Mouse (Mus musculus): Measurements from ENCODE around the gene Yif1b. TPM values are rescaled to one million over a fixed set of nuclear protein-coding genes. Genes with fewer than 3 reads are reported as not detected.
A peak's percentile ranks its signal among the peaks of the same experiment; 100 is the strongest.

Gene Yif1b
- polyA plus RNA-seq, 1 experiment from 2014 or later, result 51.2 TPM

DNA sequence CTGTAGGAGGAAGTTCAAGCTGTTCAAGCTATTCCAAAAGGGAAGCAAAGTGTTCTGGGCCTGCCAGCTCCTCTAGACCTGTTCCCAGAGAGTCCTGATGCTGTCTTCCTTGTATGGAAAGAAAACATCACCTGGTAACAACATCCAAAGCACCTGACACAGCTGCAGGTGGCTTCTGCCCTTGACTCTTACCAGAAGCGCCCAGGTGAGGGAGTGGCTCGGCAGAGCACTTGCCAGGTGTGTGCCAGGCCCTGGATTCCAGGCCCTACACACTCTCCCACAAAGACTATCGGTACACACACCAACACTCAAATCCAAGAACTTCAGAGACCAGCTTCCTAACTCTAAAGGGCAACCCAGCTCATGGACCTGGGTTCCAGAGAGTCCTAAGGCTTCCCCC is 25.7 kb downstream of the Yif1b start:
- Histone ChIP-seq H3K4me3 (replicated peaks) (no peak overlapping the region), H3K4me2 (no peak overlapping the region), H3K9me3 (replicated peaks) (no peaks in the 10 kb centered on the region), H3K4me1 (replicated peaks) (no peaks in the 10 kb centered on the region), H3K36me3 (no peaks in the 10 kb centered on the region), H3K27me3 (no peaks in the 10 kb centered on the region), H3K9ac (no peak overlapping the region), H3K27ac (no peak overlapping the region)
- 86% methylated on average over 3 of the region's 3 CpGs for WGBS (ENCODE audit: insufficient replicate concordance)
- DNase-seq (no peak), ATAC-seq (ENCODE audit: low read depth) (no peak)

DNA sequence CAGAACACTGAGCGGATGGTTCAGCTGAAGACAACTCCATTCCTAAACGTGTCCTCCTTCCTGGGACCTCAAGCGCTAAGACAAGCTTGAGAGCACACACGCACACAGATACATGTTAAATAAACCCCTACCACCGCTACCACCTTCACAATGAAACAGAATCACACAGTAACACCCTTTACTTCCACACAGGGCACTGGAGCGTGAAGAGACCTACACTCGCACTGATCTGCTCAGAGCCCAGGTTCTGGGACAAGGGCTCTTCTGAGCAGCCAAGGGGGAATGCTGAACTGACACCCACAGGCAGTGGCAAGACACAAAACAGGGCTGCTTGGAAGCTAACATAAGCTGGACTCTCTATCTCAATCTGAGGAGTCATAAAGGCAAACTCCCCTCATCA is 27.5 kb downstream of the Yif1b start:
- Histone ChIP-seq H3K4me2 (no peak overlapping the region), H3K9me3 (replicated peaks) (no peaks in the 10 kb centered on the region), H3K4me1 (replicated peaks) (no peaks in the 10 kb centered on the region), H3K4me3 (replicated peaks) (no peak overlapping the region), H3K36me3 (no peaks in the 10 kb centered on the region), H3K27ac (no peak overlapping the region), H3K27me3 (no peaks in the 10 kb centered on the region), H3K9ac (no peak overlapping the region)
- ATAC-seq (ENCODE audit: low read depth), result no peak
- DNase-seq, result no peak
- 73% methylated on average over 7 of the region's 7 CpGs for WGBS (ENCODE audit: insufficient replicate concordance)

DNA sequence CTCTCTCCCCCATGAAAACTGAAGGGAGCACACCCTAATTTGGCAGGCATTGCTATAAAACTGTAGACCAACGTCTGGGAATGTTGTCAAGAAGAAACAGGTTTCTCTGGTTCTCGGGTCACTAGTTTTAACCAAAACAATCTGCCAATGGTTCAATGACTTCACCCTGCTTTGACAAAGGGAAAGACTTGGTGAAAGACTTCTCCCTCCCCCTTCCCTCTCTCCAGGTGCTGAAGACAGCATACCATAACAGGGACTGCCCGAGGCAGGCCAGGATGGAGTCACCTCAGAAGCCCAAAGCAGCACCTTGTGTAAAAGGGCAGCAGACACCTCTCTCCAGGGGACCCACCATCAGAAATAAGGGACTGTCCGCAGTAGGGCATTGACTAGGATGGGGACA is 28.8 kb downstream of the Yif1b start:
- Histone ChIP-seq H3K9me3 (replicated peaks) (no peaks in the 10 kb centered on the region), H3K4me1 (replicated peaks) (no peaks in the 10 kb centered on the region), H3K9ac (no peak overlapping the region), H3K36me3 (no peaks in the 10 kb centered on the region), H3K27ac (no peak overlapping the region), H3K4me2 (no peak overlapping the region), H3K27me3 (no peaks in the 10 kb centered on the region), H3K4me3 (replicated peaks) (no peak overlapping the region)
- DNase-seq, result no peak
- 55% methylated on average over 4 of the region's 4 CpGs for WGBS (ENCODE audit: insufficient replicate concordance)
- ATAC-seq (ENCODE audit: low read depth), result no peak

DNA sequence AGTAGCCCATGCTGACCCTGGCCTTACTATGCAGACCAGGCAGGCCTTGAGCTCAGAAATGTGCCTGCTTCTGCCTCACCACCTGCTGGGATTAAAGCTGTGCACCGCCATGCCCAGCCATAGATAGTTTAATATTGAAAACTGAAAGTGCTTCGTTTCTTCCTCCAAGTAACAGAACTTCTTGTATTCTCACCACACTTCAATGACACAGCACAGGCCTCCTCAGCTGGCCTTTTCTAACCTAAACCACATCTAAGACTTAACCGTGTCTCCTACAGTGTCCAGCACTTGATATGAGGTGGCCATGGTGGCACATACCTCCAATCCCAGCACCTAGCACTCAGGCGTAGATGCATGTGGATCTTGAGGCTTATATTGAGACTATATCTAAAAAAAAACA is 32.3 kb downstream of the Yif1b start:
- Histone ChIP-seq H3K9ac (no peak overlapping the region), H3K27me3 (no peaks in the 10 kb centered on the region), H3K4me2 (no peak overlapping the region), H3K27ac (no peak overlapping the region), H3K4me1 (replicated peaks) (no peaks in the 10 kb centered on the region), H3K4me3 (replicated peaks) (no peak overlapping the region), H3K36me3 (no peaks in the 10 kb centered on the region), H3K9me3 (replicated peaks) (no peaks in the 10 kb centered on the region)
- 66% methylated on average over 4 of the region's 4 CpGs for WGBS (ENCODE audit: insufficient replicate concordance)
- ATAC-seq (ENCODE audit: low read depth), result no peak
- no peak for DNase-seq

DNA sequence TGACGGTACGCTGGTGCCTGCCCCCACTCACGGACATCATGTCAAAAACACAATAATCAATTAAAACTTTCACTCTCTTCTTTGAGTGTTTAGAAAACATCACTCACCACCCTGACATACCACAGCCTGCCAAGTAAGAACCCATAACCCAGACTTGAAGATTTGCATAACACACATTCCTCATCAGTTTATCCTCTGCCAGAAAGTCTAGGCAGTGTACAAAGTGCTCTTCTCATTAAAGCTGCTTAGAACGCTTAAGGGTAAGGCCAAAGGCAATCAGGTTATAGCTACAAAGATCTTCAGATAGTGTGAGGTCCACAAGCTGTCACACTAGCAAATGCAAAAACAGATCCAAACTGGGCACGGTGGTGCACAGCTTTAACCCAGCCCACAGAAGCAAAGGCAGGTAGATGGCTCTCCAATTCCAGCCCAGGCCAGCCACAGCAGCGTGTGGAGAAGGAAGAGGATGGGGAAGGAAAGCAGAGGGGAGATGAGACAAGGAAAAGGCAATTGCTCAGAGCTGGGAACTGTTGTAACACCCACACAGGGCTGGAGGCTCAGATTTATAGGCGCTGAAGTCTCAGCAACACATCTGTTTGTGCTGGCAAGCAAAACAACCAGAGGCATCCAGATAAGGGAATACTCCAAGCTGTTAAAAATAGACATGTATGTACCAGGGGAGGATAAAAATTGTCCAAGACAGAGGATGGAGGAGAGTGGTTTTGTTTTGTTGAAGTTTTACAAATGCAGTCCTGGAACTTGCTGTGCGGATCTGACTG is 33.7 kb downstream of the Yif1b start:
- H3K4me1 ChIP-seq (replicated peaks), result no peaks in the 10 kb centered on the region
- no peak overlapping the region for H3K4me2 ChIP-seq
- H3K27me3 ChIP-seq, result no peaks in the 10 kb centered on the region
- H3K9ac ChIP-seq, result no peak overlapping the region
- WGBS (ENCODE audit: insufficient replicate concordance), result 64% methylated on average over 8 of the region's 8 CpGs
- H3K27ac ChIP-seq, result no peak overlapping the region
- no peaks in the 10 kb centered on the region for H3K9me3 ChIP-seq (replicated peaks)
- H3K36me3 ChIP-seq, result no peaks in the 10 kb centered on the region
- no peak for ATAC-seq (ENCODE audit: low read depth)
- DNase-seq, result no peak
- H3K4me3 ChIP-seq (replicated peaks), result no peak overlapping the region

DNA sequence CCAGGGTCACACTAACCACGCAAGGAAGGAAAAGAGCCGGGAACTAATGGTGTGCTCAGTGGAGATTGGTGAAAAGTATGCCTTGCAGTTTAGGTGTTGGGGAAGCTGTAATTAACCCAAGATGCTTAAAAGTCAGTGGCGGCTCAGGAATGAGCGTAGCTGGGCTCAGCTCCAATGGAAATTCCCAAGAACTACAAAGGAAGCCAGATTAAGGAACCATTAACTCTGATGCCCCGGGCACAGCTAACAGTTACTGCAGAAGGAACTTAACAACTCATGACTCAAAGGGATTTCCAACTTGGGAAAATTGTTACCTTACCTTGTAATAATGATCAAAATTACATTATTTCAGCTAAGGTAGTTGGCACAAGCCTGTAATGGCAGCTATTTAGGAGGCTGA is 38.6 kb downstream of the Yif1b start:
- no peak overlapping the region for H3K4me2 ChIP-seq
- no peak for DNase-seq
- H3K27ac ChIP-seq, result no peak overlapping the region
- 66% methylated on average over 5 of the region's 5 CpGs for WGBS (ENCODE audit: insufficient replicate concordance)
- H3K36me3 ChIP-seq, result no peaks in the 10 kb centered on the region
- ATAC-seq (ENCODE audit: low read depth), result no peak
- H3K4me3 ChIP-seq (replicated peaks), result no peak overlapping the region
- H3K27me3 ChIP-seq, result peaks cover 16% of the 10 kb centered on the region
- no peaks in the 10 kb centered on the region for H3K9me3 ChIP-seq (replicated peaks)
- H3K9ac ChIP-seq, result no peak overlapping the region
- H3K4me1 ChIP-seq (replicated peaks), result peaks cover 14% of the 10 kb centered on the region

DNA sequence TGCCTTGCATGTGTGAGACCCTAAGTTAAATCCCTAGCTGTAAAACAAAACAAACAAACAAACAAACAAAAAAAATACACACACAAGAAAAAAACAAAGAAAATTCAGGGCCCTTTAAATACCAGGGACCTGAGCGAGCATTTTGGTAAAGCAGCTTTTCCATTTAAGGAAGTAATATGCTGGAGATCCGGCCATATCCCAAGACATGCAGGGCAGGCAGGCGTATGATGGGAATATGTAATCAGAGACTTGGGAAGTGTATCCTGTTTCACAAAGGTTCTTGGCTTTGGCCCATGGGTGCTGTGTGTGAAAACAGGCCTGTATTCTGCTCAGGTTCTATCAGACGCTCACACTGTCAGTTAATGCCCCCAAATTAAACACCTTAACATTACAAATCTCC is 39.4 kb downstream of the Yif1b start:
- Histone ChIP-seq H3K9ac (no peak overlapping the region), H3K4me3 (replicated peaks) (no peak overlapping the region), H3K9me3 (replicated peaks) (no peaks in the 10 kb centered on the region), H3K4me2 (no peak overlapping the region), H3K27me3 (peaks cover 24% of the 10 kb centered on the region), H3K36me3 (no peaks in the 10 kb centered on the region), H3K27ac (no peak overlapping the region), H3K4me1 (replicated peaks) (peaks cover 21% of the 10 kb centered on the region)
- no peak for ATAC-seq (ENCODE audit: low read depth)
- whole genome bisulfite sequencing (ENCODE audit: insufficient replicate concordance), result 66% methylated on average over 4 of the region's 4 CpGs
- no peak for DNase-seq

DNA sequence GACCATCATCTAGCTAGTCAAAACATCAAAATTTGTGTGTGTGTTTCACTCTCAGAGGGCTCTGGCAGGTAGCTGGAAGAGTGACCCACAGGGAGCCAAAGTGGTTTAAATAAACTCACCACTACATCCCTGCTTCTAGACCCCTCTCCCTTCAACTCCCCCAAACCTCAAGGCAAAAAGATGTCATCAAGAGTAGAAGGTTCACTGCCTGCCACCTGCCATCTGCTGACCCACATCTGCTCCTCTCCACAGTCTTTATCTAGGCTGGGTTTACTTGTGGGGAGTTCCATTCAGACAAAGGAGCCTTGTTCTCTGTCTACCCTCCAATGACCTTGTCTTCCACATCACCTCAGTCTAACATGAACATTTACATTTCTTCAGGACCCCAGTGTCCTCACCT is 41.1 kb downstream of the Yif1b start:
- no peak overlapping the region for H3K27ac ChIP-seq
- no peak for ATAC-seq (ENCODE audit: low read depth)
- peaks cover 28% of the 10 kb centered on the region for H3K27me3 ChIP-seq
- no peaks in the 10 kb centered on the region for H3K36me3 ChIP-seq
- H3K9me3 ChIP-seq (replicated peaks), result no peaks in the 10 kb centered on the region
- no peak overlapping the region for H3K4me2 ChIP-seq
- H3K4me1 ChIP-seq (replicated peaks), result peaks cover 23% of the 10 kb centered on the region
- no peak overlapping the region for H3K9ac ChIP-seq
- DNase-seq, result no peak
- no peak overlapping the region for H3K4me3 ChIP-seq (replicated peaks)

DNA sequence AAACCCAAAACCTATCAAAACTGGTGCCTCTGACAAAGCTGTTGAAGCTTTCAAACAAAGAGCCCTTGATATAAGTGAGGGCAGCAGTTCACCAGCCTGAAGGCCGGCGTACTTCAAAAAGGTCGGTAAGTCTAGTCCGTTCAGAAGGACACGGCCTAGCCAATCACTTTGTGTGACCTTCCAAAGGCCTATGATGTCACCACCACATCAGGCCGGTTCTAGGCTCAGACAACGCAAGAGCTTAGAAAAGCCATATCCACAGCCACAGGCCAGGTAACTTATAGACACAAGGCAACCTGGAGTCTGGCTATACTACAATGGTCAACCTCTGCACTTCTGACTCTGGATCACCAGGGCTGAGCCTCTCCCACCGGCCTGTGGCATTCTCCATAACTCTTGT is 41.8 kb downstream of the Yif1b start:
- Histone ChIP-seq H3K27me3 (peaks cover 28% of the 10 kb centered on the region), H3K9ac (no peak overlapping the region), H3K4me2 (no peak overlapping the region), H3K4me1 (replicated peaks) (peaks cover 29% of the 10 kb centered on the region), H3K27ac (no peak overlapping the region), H3K4me3 (replicated peaks) (no peak overlapping the region), H3K9me3 (replicated peaks) (no peaks in the 10 kb centered on the region), H3K36me3 (no peaks in the 10 kb centered on the region)
- WGBS (ENCODE audit: insufficient replicate concordance), result 75% methylated on average over 8 of the region's 8 CpGs
- DNase-seq (no peak), ATAC-seq (ENCODE audit: low read depth) (no peak)

DNA sequence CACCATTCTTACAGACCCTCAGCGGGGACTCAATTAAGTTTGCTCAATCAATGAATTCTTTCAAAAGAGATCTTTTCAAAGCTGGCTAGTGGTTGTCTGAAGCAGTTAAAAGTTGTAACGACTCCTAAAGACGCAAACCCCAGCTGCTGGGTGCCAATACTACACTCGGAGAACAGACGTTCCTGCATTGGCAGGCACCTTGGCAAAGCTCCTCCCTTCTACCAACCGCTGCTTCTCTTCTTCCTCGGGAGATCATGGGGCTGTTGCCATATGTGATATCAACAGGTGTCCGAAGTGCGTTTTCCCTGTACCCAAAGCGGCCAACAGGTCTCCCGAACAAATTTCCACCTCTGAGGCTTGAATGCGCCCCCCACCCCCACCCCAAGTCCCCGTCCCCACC is 42.7 kb downstream of the Yif1b start:
- Histone ChIP-seq H3K9me3 (replicated peaks) (no peaks in the 10 kb centered on the region), H3K27me3 (peaks cover 28% of the 10 kb centered on the region), H3K27ac (no peak overlapping the region), H3K36me3 (no peaks in the 10 kb centered on the region), H3K4me3 (replicated peaks) (peak overlapping the region; percentile 65), H3K4me2 (peak overlapping the region; percentile 88), H3K4me1 (replicated peaks) (peaks cover 29% of the 10 kb centered on the region), H3K9ac (0 out of 2 replicates have a peak overlapping the region, but pooled peaks have one; percentile 53)
- WGBS (ENCODE audit: insufficient replicate concordance), result 11% methylated on average over 13 of the region's 13 CpGs
- ATAC-seq (ENCODE audit: low read depth) (no peak), DNase-seq (no peak)

DNA sequence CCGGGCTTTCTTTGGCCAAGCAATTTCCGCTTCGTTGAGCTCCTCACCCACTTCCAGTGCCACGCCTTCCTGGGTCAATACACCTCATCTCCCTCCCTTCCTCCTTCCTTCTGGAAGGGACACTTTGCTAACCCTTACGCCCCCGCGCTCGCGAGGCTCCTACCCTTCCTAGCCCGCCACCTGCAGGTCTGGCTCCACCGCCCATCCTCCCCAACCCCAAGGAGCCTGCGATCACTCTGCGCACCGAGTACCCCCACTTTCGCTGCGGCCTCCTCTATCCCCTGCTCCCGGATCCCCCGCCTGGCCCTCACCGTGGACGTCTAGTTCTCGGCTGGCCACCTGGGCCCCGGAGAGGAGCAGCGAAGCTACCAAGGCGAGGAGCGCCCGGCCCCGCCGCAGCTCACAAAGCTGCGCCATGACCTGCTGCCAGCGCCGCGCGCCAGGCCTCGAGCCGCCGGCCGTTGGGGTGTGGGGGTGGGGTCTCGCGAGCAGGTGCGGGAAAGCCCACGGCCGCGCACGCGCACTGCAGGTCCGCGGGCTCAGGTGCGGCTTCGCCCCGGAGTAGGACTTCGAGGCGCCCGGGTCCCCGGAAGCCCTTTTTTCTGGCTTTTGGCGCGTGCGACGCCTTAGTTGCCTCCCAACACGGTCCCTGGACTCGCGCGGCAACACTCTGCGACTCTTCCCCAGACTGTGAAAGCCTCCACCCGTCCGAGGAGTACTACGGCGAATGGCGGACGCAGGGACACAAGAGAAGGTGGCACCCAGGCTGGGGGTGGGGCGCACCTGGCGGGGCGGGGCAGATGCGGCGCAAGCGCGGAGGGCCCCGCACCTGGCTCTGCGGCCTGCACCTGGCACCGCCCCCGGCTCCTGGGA is 43.3 kb downstream of the Yif1b start, which contains the start of gene Spint2:
Gene Spint2, minus strand, starts transcription at position 712 of the 873 bp plus-strand sequence.
- Histone ChIP-seq H3K9ac (peak within 1 kb of the TSS; percentile 53), H3K27me3 (peaks cover 28% of the 10 kb centered on the region), H3K27ac (no peak within 1 kb of the TSS), H3K36me3 (no peaks in the 10 kb centered on the region), H3K4me1 (replicated peaks) (peaks cover 29% of the 10 kb centered on the region), H3K4me2 (peak within 1 kb of the TSS; percentile 88), H3K4me3 (replicated peaks) (peak within 1 kb of the TSS; percentile 65), H3K9me3 (replicated peaks) (no peaks in the 10 kb centered on the region)
- ATAC-seq (ENCODE audit: low read depth), result peak; percentile 60
- under 1% methylated on average over 80 of the region's 80 CpGs for WGBS (ENCODE audit: insufficient replicate concordance)
- peak; percentile 34 for DNase-seq
